Mouse (Mus musculus): Measurements from ENCODE around the gene Haus4.
A peak's percentile ranks its signal among the peaks of the same experiment; 100 is the strongest.

Haus4 gene

GRCm38 (mm10) chr14:54496706-54497105 lies 57.7 kb downstream of the Haus4 start:
- no peak for DNase-seq (ENCODE audit: low read depth, low spot score)

- peak; percentile 83 for DNase-seq (ENCODE audit: low read depth, low spot score)
Observed at GRCm38 (mm10) chr14:54494234-54494633, 60.2 kb downstream of the Haus4 start.

- no peak for DNase-seq (ENCODE audit: low read depth, low spot score)
Observed at GRCm38 (mm10) chr14:54493236-54493635, 61.2 kb downstream of the Haus4 start.

- no peak for DNase-seq (ENCODE audit: low read depth, low spot score)
Observed at GRCm38 (mm10) chr14:54492345-54493131, 61.9 kb downstream of the Haus4 start.
